Mouse (Mus musculus) kidney, adult 8-10 months (tissue): ENCODE data around the gene Sh3bgrl2.

Experiments used
- DNase-seq, 2 experiments: peaks; one replicate each; pipeline ENCODE4 v3.0.0; 2022

Sh3bgrl2 gene

DNA sequence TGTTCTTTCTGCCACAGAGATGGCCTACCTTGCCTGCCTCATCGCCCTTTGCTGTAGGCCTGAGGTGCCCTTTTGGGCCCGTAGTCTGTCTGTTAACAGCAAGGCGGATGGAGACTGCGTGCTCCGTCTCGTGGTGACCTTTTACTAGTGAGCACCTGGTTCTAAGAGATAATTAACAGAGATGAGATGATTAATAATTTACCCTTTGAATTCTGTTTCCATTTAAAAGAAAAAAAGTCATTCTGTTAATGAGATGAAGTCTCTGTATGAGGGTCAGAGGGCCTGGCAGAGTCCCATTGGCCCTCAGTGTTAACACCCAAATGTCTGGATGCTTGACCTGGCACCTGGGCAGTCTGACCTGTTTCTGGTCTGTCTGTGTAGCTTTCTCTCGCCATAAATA, 14.8 kb downstream of the Sh3bgrl2 start:
- peak; percentile 72 to 81 for DNase-seq

DNA sequence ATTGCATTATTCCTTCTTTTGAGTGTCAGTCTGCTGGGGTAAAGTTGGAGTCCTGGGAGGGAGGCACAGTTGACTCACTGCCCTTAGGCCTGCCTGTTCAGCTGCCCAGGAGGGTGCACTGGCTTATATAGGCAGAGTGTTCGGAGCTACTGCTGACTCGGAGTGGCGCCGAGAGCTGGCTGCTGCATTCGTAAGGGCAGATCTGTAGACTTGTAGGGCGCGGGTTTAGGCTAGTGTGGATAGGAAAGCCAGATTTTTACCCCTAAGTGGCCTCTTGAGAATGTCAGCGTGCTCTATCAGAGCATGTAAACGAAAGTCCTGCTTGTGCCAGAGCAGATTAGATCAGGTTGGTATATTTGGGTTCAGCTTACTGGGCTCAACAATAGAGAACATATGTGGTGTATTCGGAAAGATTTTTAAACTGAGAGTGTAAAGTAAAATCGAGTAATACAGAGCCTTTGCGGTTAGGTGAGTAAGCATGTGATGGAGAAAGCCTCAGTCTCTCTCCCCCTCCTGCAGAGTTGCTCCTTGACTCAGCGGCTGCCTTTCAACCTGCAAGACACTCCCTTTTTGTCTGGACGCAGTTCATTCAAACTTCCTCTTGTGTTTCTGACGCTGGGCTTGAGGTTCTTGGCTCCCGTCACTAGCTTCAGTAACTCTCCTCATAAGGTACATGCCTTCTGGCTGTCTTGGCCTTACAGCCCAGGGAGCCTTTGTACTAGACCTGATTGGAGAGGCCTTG, 15.9 kb downstream of the Sh3bgrl2 start:
- DNase-seq: peak in 1 of 2 experiments; percentile 20

DNA sequence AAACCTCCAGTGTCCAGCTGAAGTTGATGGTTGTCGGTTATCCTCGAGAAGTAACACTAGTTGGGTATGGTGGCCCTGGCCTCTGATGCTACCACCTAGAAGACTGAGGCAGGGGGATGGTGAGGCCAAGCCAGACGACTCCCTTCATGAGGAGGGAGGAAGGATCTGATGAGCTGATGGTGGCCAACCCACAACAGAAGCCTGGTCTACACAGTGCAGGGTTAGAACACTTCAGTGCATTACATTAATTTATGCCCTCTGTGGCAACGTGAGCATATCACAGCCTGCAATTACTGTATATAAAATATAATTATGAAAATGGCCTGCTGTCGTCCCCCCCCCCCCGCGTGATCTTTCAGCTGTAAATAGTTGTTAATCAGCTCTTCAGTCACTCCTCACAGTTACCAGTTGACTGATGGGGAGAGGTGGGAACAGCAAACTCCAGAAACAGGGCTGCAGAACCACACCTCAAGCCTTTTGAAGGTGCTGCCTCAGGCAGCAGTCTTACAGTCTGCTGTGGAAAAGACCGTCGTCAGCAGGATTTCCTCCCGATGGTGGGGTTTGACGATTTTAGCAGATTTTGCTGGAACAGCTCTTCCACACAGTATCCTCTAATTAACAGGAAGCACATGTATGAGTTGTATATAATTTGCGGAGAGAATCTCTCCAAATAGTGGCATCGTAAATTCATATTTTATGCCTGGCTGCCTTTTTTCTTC, 17.0 kb downstream of the Sh3bgrl2 start:
- no peak for DNase-seq

DNA sequence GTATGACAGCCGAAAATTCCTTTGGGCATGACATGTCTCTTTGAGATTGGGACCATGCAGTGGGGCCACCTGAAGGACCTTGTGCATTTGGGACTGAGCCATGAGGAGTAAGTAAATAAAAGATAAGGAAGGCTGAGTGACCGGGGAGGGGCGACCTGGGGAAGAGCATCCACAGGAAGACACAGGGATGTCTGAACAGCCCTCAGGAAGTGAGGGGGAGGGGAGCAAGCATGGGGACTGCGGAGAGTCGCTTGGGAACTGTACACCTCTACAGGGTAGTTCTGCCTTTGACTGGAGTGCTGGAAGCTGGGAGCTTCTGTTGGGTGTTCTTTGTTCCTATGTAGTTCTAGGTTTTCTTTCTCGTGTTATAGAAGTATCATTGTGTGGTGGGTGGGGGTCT, 18.0 kb downstream of the Sh3bgrl2 start:
- no peak for DNase-seq

DNA sequence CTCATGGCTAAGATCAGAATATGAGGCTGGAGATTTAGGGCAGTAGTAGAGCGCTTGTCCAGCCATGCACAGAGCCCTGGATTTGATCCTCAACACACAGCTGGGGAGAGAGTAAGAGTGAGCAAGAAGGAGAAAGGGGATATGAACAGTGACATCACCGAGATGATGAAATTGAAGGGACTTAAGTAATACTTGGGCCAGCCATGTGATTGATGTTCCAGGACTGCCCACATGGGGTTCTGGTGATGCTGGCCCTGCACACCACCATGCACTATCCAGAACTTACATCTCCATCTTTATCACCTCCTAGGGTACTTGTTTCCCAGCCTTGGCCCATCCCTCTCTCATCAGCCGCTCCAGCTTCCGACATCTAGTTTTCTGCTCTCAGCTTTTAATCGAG, 20.0 kb downstream of the Sh3bgrl2 start:
- DNase-seq: no peak

DNA sequence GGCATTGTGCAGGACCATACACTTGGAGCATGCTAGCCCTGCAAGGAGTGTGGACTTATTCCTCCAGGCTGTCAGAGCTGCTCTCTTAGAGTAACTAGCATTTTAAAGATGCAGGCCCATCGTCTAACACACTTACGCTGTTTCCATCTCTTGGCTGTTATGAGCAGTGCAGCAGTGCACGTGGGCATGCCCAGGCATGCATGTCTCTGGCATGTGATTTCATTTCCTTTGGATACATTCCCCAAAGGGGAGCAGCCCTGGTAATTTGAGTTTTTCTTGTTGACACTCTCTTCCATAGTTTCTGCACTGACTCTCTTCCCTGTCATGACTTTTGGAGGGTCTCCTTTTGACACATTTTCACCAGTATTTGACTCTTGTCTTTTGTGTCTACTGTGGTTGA, 20.8 kb downstream of the Sh3bgrl2 start:
- no peak for DNase-seq

DNA sequence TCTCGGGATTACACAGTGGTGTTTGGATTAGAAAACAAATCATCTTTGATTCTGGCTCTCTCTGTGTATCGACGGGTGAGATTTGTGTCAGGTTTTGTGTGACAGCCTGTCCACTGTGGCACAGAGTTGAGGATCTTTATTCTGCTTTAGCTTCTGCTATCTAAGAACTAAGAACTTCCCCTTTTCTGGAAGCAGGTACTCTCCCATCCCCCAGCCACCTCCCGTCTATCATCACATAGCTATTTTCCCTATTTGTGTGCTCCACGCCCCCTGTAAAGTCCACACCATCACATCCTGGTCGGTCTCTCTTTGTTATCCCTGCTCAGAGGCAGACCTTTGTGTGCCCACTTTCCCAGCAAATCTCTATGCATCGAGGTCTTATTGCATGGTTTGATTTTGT, 21.8 kb downstream of the Sh3bgrl2 start:
- DNase-seq: no peak

DNA sequence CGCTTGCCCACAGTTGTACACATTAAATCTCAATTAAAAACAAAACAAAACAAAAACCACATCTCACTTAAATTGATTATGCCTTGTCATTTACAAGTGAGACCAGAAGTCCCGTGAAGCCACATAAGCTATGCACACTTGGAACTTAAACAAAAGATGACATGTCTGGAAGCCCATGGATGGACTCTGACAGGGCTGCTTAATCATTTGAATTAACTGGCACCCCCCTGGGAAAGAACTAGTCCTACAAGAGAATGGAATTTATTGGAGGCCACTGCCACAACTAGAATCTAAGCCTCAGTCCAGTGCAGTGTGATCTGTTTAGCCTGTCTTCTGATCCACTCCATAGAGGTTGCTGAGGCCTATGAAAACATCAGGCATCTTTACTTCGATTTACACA, 23.2 kb downstream of the Sh3bgrl2 start:
- DNase-seq: no peak

DNA sequence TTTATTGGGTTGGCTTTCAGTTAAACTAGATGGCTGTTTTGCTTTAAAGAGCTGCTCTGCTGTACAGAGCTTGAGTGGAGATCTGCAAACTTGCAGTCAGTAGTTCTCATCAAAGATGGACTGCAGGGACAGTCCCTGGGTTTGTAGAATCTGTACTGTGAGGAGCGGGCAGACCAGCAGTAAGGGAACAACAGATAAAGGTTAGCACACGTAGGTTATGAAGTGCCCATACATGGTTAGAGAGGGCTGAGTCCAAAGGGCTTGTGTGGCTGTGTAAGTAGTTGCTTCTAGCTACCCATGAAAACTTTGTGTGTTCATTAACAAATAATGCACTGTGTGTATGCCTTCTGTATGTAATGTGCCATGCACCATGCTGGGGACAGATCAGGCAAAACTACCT, 24.2 kb downstream of the Sh3bgrl2 start:
- DNase-seq: no peak

DNA sequence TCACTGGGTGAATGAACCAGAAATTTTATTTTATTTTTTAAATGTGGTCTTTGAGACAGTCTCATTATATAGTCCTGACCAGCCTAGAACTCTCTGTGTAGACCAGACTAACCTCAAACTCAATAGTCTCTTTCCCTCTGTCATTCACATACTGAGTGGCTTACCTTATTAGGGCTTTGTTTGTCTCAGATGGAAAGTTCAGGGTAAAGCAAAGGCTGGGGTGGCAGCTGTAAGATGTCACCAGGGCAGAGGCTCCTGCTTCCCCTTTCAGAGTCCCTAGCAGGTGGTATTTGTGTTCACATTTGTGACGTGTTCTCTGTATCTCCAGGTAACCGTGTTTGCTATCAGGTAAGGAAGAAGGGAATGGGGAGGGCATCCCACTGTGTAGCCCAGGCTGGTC, 24.7 kb downstream of the Sh3bgrl2 start:
- no peak for DNase-seq

DNA sequence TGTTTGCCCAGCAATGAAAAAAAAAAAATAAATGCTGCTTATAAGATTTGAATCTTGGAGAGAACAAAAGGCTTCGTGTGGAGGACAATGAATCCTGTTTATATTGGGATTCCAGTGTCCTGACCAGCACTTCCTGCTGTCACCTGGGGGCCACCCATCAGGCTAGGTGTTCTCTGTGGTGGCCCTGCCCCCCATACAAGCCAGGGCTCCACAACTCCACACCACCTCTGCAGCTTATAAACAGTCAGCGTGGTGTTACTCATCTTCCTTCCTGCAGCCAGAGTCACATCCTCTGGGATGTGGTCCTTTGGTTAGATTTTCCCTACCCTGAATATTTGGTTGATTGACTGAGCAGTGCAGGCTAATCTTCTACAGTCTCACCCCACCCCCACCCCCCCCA, 25.5 kb downstream of the Sh3bgrl2 start:
- DNase-seq: no peak

DNA sequence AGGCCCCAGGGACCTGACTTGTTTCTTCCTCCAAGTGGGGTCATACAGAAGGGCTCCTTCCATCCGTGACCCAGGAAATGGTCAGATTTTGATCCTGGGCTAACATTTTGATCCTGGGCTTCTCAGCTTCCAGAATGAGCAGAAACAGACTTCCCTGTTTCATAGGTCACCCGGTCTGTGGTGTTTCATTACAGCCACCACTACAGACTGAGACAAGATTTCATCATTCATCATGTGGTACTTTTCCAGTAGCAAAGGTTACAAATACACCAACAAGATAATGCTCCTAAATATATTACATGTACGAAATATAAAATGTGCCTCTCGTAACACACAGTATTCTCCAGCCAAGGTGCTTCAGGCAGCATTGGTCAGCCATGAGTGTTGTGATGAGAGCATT, 27.3 kb downstream of the Sh3bgrl2 start:
- no peak for DNase-seq

DNA sequence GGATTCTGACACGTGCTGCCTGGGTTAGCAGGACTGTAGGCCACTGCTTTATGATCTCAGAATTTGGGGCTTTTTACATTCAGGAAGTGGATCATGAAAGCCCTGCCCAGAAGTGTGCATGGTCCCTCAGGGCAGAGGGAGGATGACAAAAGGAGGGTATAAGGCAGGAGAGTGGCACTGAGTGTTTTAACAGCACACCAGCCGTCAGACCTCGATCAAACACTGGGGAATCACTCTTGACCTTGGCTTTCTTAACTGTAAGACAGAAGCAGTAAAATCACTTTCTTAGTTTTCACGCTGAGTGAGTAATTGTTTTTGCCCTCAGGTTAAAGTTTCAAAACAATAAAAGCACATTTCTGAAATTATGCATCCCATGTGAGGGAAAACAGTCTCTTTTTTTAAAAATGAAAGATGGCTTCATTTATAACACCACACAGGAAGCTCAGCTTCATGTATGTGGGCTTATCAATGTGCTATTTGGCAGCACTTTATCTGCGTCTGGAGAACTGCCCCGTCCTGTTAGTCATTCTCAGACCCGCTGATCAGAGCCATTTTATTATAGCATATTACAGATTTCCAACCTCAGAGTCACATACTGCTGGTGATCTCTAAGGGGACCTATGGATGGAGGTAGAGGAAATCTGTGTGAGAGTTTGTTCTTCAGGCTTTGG, 28.0 kb downstream of the Sh3bgrl2 start:
- DNase-seq: no peak

DNA sequence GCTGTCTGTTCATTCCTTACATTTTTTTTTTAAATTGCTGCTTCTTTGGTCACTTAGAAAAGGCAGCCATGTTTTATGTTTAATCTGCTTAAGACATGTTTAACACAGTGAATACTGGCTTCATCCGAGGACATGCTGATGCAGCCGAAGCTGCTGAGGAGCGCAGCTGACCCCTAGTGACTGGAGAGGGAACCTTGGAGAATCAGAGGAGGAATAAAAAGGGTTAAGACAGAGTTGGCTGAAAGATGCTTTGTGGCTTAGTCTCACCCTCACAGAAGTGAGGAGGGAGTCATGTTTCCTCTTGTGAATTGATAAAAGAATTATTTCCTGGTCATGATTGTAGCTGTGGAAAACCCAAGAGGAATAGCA, 28.5 kb downstream of the Sh3bgrl2 start:
- peak in 1 of 2 experiments; percentile 43 for DNase-seq

DNA sequence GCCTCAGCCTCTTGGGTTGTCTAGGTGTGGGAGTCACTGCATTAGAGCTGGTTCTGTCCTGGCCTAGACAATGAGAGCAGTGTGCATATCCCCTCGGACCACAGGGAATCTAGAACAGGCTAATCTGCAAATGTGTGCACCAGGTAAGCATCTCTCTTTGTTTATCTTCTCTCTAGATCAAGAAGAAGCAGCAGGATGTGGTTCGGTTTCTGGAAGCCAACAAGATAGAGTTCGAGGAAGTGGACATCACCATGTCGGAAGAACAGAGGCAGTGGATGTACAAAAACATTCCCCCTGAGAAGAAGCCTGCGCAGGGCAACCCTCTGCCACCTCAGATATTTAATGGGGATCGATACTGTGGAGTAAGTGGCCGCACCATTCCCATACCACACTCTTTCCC, 29.1 kb downstream of the Sh3bgrl2 start:
- DNase-seq: no peak

DNA sequence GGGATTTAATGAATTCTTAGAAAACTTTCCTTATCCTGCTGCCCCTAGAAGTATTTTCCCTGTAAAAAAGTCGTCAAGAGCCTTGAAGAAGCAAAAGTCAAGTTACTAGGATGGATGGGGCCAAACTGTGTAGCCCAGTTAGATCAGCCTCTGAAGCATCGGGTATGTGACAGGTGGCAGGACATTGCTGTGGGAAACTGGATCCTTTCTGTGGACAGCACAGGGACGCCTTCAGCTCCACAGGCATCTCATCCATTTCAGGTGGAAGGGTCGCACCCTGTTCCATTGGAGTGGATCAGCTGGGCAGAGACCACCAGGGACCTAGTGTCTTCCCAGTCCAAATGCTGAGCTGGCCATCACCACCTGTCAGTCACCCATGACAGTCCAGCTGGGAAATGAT, 30.9 kb downstream of the Sh3bgrl2 start:
- no peak for DNase-seq

DNA sequence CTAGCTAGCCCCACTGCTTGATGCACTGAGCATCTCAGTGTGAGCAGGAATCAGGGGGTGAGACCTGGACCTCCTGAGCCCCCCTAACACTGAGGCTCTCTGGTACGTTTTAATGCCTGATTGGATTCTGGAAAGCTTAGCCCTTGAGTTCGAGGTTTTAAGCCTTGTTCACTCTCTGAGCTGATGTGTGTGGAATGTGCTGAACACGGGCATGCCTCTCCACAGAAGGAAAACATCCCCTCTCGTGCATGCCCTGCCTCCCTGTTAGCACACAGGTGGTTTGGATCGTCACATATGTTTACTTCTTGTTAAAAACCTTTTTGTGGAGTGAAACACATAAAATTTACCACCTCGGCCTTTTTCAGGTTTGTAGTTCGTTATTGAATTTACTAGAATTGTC, 34.6 kb downstream of the Sh3bgrl2 start:
- DNase-seq: no peak

DNA sequence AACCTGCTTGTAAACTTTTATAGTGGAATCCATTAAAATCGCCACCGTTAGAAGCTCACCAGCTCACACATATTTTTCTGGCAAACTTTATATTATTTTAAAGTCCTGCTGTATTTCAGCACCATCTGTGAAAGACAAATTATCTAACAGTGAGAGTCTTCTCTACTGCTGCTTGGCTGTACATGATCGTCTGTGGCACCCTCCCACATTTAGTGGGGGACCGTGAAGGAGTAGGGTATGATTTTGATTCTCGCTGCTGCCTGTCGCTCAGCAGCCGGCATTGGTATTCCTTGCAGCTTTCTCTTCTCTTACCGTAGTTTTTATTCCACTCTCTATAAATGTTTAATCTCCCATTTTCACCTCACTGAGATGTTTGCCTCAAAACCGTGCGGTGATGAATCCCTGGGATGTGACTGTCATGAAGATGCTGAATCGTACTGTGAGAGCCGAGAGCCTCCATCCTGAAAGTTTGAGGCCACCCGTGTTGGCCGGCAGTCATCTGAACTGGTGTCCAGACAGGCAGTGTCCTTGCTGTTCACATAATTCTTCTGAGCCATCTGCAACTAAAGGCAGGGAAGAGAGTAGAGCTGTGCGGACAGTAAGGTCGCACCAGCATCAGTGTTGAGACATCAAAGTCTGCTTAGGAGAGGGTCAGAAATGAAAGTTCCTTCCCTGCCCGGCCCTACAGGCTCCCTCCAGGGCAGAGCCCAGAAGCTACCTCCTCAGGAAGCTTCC, 38.4 kb downstream of the Sh3bgrl2 start:
- DNase-seq: no peak

DNA sequence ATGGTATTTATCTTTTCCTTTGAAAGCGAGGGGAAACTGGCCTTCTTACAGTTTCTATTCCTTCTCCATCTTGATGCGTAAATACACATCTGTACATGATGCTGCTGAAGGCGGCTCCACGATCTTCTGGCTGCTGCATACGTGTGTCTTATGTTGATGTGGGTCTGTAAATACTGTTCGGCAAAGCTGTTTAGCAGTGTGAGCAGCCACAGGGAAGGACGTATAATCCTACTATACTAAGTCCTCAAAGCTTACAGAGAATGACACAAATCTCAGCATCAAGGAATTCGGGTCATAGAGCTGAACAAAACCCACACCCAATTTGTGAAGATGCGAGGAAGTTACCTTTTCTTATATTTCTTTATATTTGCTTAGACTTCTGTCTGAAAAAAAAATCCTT, 39.0 kb downstream of the Sh3bgrl2 start:
- no peak for DNase-seq

DNA sequence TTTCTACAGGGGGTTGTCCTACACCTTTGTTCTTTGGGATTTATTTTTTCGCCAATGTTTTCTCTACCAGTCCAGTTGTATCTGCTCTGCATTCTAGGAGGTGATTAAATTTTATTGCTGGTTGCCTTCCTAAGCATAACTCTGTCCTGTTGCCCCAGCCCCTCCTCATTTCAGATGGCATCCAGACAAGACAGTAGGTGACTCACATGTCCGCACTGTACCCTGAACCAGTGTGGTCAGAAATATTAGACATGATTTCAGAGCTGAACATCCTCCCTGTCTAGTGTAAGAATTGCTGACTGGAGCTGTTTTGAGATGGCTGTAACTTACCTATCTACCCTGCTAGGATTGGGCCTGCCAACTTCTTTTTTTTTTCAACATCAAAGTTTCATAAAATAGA, 40.9 kb downstream of the Sh3bgrl2 start:
- no peak for DNase-seq

DNA sequence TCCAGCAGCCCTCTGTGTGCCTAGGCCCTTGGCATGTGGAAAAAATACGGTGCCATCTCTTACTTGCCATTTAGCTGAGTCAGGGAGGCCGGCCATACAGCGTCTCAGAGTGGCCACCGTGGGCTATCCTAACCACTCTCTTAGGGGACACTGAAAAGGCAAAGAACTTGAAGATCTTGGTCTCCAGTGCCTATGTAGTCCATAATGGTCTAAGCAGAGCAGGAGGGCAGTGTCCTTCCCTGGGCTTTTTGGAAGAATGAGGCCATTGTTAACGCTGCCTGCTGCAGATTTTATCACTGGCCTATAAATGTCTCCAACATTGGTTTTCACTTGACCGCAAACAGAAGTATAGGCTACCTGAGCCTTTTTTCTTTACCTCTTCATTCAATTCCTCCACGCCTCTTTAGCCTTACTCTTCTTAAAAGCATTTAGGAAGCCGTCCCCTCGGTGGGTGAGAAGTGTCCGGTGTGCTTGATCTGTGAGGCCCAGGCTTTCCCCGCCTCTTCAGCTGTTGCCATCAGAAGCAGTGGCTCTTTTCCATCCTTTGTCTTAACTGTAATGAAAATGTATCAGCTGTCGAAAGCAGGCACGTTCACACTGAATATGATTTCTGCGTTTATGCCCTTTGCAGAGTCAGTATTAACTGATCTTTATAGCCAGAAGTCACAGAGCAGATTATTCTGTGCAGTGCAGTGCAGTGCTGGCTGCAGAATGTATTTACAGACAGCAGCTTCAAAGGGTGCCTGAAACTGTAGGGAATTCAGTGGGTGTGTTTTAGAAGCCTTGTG, 41.7 kb downstream of the Sh3bgrl2 start:
- DNase-seq: no peak

DNA sequence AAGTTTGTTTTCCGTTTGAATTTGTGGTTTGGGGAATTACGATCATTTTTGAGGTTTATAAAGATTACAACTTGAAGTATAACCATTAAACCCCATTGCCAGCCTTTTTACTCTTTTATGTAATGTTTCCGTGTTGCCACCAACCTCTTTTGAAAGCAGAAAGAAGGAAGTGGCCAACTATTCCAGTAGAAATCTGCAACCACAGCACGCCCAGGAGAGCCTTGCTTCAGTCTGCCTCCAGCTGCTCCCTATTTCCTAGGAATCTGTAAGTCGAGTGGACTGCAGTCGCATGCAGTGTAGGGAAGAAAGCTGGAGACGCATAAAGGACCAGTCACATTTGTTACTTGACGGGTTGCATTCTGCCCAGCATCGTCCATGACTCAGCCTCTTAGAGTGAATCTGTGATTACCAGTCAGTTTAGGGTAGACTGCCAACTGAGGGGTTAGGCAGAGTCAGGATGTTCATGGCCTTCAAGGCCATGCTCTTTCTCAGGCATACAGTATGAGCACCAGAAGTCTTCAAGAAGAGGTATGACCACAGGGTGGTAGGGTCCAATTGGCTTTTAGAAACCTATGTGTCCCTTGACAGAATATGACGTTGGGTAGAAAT, 43.8 kb downstream of the Sh3bgrl2 start:
- no peak for DNase-seq
